Mouse (Mus musculus) heart, postnatal 36 days (tissue): ENCODE results near the gene Tnik. TPM values are rescaled to one million over a fixed set of nuclear protein-coding genes. Genes with fewer than 3 reads are reported as not detected.

Experiments used
- DNase-seq, 2 experiments: peaks; one replicate each; pipeline ENCODE4 v3.0.0; 2021 to 2022
- intact Hi-C: fragments of 180-260 bp; cut with DNase I; formaldehyde crosslinking; loops from one replicate; pipeline ENCODE4 v1.15.1; 2025
- total RNA-seq, 2 experiments: library from RNA; stranded (reverse); gene quantifications; 2 replicates each; pipeline ENCODE4 v1.2.3; 2021

Gene Tnik
- total RNA-seq, 2 experiments from 2014 or later, result 35.1 to 43.9 TPM

- DNase-seq, result no peak
- intact Hi-C loops, result no loop called here
Observed at GRCm38 (mm10) chr3:28456842-28457241, 193.8 kb downstream of the Tnik start.

DNA sequence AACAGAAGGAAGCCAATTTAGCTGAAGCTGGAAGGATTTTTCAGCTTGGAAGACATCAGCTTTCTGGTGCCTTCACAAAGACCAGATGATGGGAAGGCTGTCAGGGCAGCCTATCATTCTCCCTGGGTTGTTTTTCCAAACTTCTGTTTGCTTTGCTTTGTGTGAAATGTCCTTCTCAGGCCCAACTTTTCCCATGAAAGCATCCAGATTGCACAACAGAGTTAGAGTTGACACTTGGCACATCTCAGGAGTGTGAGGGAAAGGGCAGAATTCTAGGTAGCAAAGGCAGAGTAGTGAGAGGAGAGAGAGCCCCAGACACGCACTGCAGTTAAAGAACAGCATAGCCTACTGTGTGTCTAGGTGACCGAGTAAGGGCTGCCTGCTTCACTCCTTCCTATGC is 194.5 kb downstream of the Tnik start:
- intact Hi-C loops, result no loop called here
- DNase-seq, result peak in 1 of 2 experiments; percentile 22

DNA sequence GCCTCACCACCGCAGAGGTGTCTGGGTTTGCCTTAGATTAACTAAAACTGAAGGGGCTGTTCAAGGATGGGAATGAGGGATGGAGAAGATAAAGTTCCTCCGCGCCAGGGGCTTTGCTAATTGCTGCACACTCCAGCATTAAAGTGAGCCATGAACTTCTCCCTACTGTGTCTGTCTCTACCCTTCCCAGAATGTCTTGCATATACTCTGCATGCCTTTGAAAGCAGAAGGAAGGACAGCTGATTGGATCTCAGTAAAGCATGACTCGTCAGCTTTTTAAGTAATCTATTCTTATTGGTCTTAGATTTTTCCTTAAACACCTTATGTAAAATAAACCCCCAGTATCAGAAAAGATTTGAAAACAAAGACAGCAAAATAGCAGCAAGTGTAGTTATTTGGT is 203.7 kb downstream of the Tnik start:
- intact Hi-C loops, result no loop called here
- DNase-seq, result no peak

DNA sequence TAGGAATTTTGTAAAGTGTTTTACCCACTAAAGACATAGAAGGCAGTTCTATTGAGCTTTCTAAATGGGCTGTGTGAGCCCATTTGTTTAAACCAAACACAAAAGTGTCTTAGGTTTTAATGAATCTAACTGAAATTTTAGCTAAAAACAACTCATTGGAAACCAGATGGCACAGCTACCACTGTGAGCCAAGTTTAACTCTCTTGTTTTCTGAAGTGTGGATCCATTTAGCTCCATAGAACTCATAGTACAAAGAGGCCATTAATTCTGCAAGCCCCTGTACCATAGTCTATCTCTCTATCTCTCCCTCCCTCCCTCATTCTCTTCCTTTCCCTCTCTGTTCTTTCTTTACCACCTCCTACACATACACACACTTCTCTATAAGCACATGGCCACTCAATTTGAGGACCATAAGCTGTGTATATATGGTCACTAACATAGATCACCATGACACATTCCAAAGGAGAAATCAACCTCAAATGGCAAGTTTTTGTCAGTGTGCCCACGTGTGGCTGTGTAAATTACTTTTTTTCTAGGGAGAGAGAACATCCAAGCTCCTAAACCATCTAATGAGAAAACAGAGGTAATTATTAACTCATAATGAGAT is 204.2 kb downstream of the Tnik start:
- no peak for DNase-seq
- intact Hi-C loops, result no loop called here

DNA sequence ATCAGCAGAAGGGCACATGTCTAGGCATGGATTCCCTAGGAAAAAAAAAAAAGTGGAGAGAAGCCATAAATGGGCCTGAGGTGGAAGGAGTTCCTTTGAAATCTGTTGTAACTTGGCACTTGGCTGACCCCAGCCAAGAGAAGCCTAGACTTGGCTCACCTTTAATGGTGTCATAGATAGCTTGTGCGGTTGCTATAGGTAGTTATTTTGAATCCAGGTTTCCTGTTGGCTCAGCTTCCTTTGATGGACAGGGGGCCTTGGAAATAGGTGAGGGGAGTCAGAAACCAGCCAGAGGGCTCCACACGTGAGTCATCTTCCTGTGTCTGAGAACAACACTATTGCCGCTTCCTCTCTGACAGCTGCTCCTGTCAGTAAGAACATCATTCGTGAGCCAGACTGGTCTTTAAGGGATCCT is 204.9 kb downstream of the Tnik start:
- intact Hi-C loops, result no loop called here
- no peak for DNase-seq

DNA sequence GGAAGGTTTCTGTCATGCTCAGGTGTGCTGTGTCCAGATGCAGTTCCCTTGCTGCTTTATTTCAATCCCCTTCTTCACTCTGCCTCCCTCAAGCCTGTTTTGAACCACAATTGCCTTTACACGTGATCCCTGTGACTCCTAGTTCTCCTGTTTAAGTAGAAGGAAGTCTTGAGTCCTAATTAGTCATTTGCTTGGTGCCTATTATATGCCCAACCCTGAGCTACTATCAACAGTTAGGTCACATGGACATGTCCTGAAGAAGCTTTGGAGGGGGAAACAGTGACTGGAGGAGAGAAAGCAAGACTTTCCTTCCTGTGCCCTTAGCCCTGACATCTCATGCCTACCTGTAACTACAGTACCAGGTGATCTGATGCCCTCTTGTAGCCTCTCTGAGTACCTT is 210.4 kb downstream of the Tnik start:
- intact Hi-C loops, result no loop called here
- DNase-seq, result no peak

GRCm38 (mm10) chr3:28477373-28477772 is 214.4 kb downstream of the Tnik start:
- no peak for DNase-seq
- intact Hi-C loops, result no loop called here

- intact Hi-C loops, result no loop called here
- DNase-seq, result peak in 1 of 2 experiments; percentile 20
Observed at GRCm38 (mm10) chr3:28485716-28486115, 222.7 kb downstream of the Tnik start.

- no peak for DNase-seq
- intact Hi-C loops, result no loop called here
Observed at GRCm38 (mm10) chr3:28487418-28487817, 224.4 kb downstream of the Tnik start.

DNA sequence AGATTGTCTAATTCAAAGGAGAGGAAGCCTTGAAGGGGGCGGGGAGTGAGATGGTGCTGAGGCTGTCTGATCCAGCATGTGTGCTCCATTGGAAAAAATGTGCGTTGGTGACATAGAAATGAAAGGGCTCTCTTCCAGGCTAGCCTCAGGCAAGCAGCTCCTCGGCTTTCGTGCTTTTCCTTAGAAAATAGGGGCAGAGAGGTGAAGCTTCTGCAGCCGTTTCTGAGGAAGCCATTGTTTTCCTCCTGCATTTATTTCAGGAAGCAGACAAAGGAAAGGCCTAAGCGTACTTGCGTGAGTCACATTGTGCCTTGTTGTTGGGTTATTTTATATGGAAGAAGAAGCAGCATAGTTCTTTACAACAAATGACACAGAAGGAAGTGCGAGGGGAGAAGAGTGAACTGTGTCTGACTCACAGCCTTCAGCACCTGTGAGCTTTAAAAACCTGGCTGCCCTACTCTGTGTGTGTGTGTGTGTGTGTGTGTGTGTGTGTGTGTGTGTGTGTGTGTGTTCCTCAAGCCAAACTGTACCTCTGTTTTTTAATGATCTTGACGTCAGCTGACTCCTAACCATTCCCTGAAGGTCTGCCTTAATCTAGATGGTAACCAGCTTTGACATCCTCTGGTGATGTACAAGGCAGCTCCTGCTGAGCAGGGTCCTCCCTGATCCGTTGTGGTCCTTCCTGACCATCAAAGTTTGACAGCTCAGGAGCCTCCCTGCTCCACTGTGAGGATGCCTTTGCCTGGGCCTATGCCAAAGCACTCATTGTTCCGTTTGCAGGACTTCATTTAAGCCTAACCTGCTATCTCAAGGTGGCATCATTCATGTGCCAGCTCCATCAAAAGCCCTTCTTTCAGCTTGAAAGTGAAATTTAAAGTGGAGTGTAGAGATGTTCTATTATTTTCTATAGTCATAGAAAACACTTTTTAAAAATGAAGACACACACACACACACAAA is 228.3 kb downstream of the Tnik start:
- no peak for DNase-seq
- intact Hi-C loops, result no loop called here

DNA sequence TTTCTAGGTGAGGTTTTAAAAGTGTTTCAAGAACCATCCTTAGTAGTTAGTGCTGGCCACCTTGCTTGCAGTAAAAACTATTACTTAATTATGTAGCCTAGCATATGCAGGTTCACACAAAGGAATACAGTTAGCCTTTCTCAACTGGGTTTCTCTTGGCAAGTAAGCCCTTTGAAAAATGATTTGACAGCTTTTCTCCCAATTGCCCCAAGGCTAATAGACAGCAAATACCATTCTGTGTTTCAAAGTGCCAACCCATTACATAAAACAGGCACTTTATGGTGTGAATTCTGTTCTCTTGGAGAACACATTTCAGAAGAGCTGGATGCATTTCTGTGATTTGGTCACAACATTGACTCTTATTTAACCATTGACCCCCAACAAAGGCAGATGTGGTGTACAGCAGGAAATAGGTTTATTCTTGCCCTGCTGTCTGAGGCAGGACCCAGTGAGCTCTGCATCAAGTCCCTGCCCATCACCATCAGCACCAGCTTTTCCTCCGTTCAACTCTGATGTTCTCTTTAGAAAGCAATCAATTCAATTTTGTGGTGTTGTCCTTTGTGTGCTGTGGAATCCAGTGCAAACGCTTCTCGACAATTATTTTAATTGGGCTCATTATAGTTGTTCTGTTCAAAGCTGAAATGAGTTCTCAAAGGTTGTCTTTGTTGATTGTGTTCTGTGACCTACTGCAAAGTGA is 233.9 kb downstream of the Tnik start:
- no peak for DNase-seq
- intact Hi-C loops, result no loop called here

GRCm38 (mm10) chr3:28497503-28497857 is 234.5 kb downstream of the Tnik start:
- DNase-seq, result no peak
- intact Hi-C loops, result no loop called here

DNA sequence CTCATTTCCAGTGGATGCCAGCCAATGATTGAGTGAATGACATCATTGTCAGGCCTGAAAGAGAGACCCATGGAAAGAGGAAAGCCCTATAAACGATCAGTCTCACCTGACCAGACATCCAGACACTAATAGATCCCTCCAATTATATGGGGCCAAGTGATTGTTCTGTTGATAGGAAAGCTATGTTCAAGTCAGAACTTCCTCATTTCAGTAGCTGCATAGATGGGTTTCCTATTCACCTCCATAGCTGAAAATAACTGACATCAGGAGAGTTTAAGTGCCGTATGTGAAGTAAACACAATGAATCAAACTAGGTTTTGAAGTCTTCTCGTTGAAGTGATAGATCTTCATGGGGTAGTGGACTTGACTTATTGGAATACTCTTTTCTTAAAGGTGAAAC is 239.7 kb downstream of the Tnik start:
- DNase-seq, result no peak
- intact Hi-C loops, result no loop called here

GRCm38 (mm10) chr3:28509337-28509935 is 246.4 kb downstream of the Tnik start:
- intact Hi-C loops, result no loop called here
- no peak for DNase-seq

DNA sequence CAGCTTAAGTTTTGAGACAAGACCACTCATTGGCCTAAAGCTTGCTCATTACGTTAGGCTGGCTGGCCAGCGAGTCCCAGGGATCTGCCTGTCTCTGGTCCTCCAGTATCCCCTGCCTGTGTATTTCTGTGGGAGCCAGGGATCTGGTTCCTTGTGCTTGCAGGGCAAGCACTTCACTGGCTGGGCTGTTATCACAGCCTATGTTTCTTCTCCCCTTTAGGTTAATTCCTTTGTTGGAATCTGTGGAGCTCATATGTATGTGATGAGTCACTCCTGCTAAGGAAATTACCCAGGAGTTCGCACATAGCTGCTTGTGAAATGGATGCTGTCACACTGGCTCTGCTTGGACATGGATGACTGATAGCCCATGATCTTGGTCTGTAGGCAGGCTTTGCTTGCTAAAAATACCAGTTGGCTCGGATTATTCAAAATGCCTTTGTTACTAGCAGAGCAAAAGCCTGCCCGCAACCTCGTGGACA is 260.0 kb downstream of the Tnik start:
- intact Hi-C loops, result no loop called here
- peak in 1 of 2 experiments; percentile 18 for DNase-seq

- intact Hi-C loops, result no loop called here
- no peak for DNase-seq
Observed at GRCm38 (mm10) chr3:28523541-28524165, 260.6 kb downstream of the Tnik start.

- intact Hi-C loops, result no loop called here
- no peak for DNase-seq
Observed at GRCm38 (mm10) chr3:28524562-28524961, 261.5 kb downstream of the Tnik start.

DNA sequence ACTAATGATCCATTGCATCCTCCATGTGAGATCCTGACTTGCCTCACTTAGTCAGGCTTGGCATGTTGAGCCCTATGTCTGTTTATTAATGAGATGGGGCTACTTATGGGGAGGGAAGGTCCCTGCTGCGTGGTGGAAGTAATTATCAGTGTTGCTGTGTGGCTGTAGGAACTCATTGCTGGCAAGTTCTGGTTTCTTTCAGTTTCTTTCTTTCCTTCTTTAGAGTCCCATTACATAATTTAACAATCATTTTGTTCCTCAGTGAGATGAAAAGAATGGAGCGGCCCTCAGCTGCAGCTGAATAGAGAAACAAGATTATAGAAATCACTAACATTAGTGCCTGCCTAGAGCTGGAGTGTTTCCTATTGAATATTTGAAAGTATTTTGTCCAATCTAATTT is 263.7 kb downstream of the Tnik start:
- intact Hi-C loops, result no loop called here

GRCm38 (mm10) chr3:28527231-28527630 is 264.2 kb downstream of the Tnik start:
- intact Hi-C loops, result no loop called here
- no peak for DNase-seq

More for the DNA sequence above, 263.7 kb downstream of the Tnik start:
- no peak for DNase-seq

GRCm38 (mm10) chr3:28529548-28529947 is 266.5 kb downstream of the Tnik start:
- no peak for DNase-seq
- intact Hi-C loops, result no loop called here
